Comparison of ENCODE assay signal across 19 mouse cellular contexts in genomic region chr3:46054792-46055191, GRCm38 (mm10).
A peak's percentile ranks its signal among the peaks of the same experiment; 100 is the strongest.
DNase-seq lines count a peak whose midpoint lies in the region; ATAC-seq and TF ChIP-seq lines count a peak whose summit lies in the region.
"Had no signal": no experiment of that assay in that cellular context is flagged by ENCODE, and none has a peak within 500 bp of the region (broad histone marks: within the 10 kb centered on the region; RNA-seq: fewer than 3 reads in every experiment).

No protein-coding gene starts in this region.

- no peaks in the 10 kb centered on the region for H3K27me3 ChIP-seq in forebrain, embryonic 15.5 days
- H3K27me3 ChIP-seq in forebrain, embryonic 11.5 days (ENCODE audit: control insufficient read depth, insufficient read depth, low read length): no peaks in the 10 kb centered on the region
- no peaks in the 10 kb centered on the region for H3K27me3 ChIP-seq in forebrain, postnatal 0 days (ENCODE audit: insufficient read depth, low read length)
- H3K27me3 ChIP-seq: hindbrain, embryonic 12.5 days; hindbrain, embryonic 15.5 days had no signal

- H3K9ac ChIP-seq in forebrain, embryonic 15.5 days (replicated peaks): no peak overlapping the region
- H3K9ac ChIP-seq in forebrain, embryonic 11.5 days (ENCODE audit: low read length): no peak overlapping the region
- no peak overlapping the region for H3K9ac ChIP-seq in forebrain, postnatal 0 days
- H3K9ac ChIP-seq: hindbrain, embryonic 12.5 days; hindbrain, embryonic 15.5 days had no signal

- no peak for TF ChIP-seq CTCF in brain, embryonic 14.5 days (IDR thresholded peaks at IDR 0.05; ENCODE audit: borderline replicate concordance, extremely low read depth, insufficient read depth, insufficient read length)
- no peak for TF ChIP-seq CTCF in forebrain, postnatal 0 days (IDR thresholded peaks at IDR 0.05; ENCODE audit: low read depth)

- no peaks in the 10 kb centered on the region for H3K36me3 ChIP-seq in forebrain, embryonic 15.5 days
- no peaks in the 10 kb centered on the region for H3K36me3 ChIP-seq in forebrain, embryonic 11.5 days (ENCODE audit: control insufficient read depth, insufficient read depth, low read length)
- H3K36me3 ChIP-seq in forebrain, postnatal 0 days (ENCODE audit: insufficient read depth): no peaks in the 10 kb centered on the region
- H3K36me3 ChIP-seq: hindbrain, embryonic 12.5 days; hindbrain, embryonic 15.5 days had no signal

- H3K4me3 ChIP-seq in forebrain, embryonic 15.5 days: no peak overlapping the region
- H3K4me3 ChIP-seq in forebrain, embryonic 11.5 days (ENCODE audit: low read depth, low read length): no peak overlapping the region
- H3K4me3 ChIP-seq in forebrain, postnatal 0 days (ENCODE audit: low read depth, low read length): no peak overlapping the region
- H3K4me3 ChIP-seq: gastrocnemius, adult 2 months; hindbrain, embryonic 12.5 days; hindbrain, embryonic 15.5 days had no signal

- peak; percentile 57; the same call in 1 of the 2 replicates for ATAC-seq in forebrain, embryonic 15.5 days (replicated peaks)
- ATAC-seq in forebrain, embryonic 11.5 days (replicated peaks; ENCODE audit: low FRiP score): no peak
- ATAC-seq in forebrain, postnatal 0 days: peak; percentile 36; the same call in 1 of the 2 replicates
- ATAC-seq: CD4-positive, CD25-positive, alpha-beta regulatory T cell, adult 4 months; intestine, postnatal 0 days had no signal

- no peak overlapping the region for H3K4me2 ChIP-seq in forebrain, embryonic 15.5 days (replicated peaks)
- H3K4me2 ChIP-seq in forebrain, embryonic 11.5 days (ENCODE audit: low read depth, low read length, severe bottlenecking): no peak overlapping the region
- H3K4me2 ChIP-seq in forebrain, postnatal 0 days (ENCODE audit: low read depth): no peak overlapping the region
- H3K4me2 ChIP-seq: heart, embryonic 11.5 days; hindbrain, embryonic 12.5 days; hindbrain, embryonic 15.5 days had no signal

- DNase-seq in forebrain, embryonic 11.5 days (ENCODE audit: low spot score): no peak
- DNase-seq in brain, embryonic 14.5 days (ENCODE audit: low read depth): peak; percentile 73
- peak; percentile 9 for DNase-seq in forebrain, postnatal 0 days
- no peak for DNase-seq in spleen, postnatal 4 days (ENCODE audit: low spot score in 2 of 2)
- DNase-seq in lung, postnatal 14 days: no peak
- DNase-seq: adrenal gland, adult 2 months; adrenal gland, postnatal 14 days; cerebellum, adult 18-20 months; cerebellum, adult 9-10 months; cerebellum, postnatal 14 days; gastrocnemius, adult 2 months; gastrocnemius, postnatal 14 days; heart, adult 11 months had no signal

- TF ChIP-seq POLR2A in brain, embryonic 14.5 days (IDR thresholded peaks at IDR 0.05; ENCODE audit: borderline replicate concordance, extremely low read depth, insufficient read depth, insufficient read length, poor library complexity, severe bottlenecking): no peak

- 62% methylated on average over 1 of the region's 1 CpGs for WGBS in forebrain, embryonic 15.5 days
- WGBS in forebrain, embryonic 11.5 days: 68% methylated on average over 1 of the region's 1 CpGs
- 56% methylated on average over 1 of the region's 1 CpGs for WGBS in forebrain, postnatal 0 days

- H3K27ac ChIP-seq in forebrain, embryonic 15.5 days (replicated peaks): no peak overlapping the region
- no peak overlapping the region for H3K27ac ChIP-seq in forebrain, embryonic 11.5 days (ENCODE audit: low read depth, low read length)
- H3K27ac ChIP-seq in forebrain, postnatal 0 days (ENCODE audit: low read depth, low read length): no peak overlapping the region
- H3K27ac ChIP-seq: gastrocnemius, adult 2 months; hindbrain, embryonic 12.5 days; hindbrain, embryonic 15.5 days had no signal

- no peaks in the 10 kb centered on the region for H3K9me3 ChIP-seq in forebrain, embryonic 15.5 days
- no peaks in the 10 kb centered on the region for H3K9me3 ChIP-seq in forebrain, embryonic 11.5 days (ENCODE audit: control insufficient read depth, low read length)
- H3K9me3 ChIP-seq in forebrain, postnatal 0 days (ENCODE audit: low read length): no peaks in the 10 kb centered on the region
- H3K9me3 ChIP-seq: hindbrain, embryonic 12.5 days; hindbrain, embryonic 15.5 days had no signal

- no peaks in the 10 kb centered on the region for H3K4me1 ChIP-seq in forebrain, embryonic 15.5 days
- no peaks in the 10 kb centered on the region for H3K4me1 ChIP-seq in forebrain, embryonic 11.5 days (replicated peaks; ENCODE audit: control insufficient read depth, insufficient read depth, low read length)
- H3K4me1 ChIP-seq in forebrain, postnatal 0 days (ENCODE audit: insufficient read depth): no peaks in the 10 kb centered on the region
- H3K4me1 ChIP-seq: hindbrain, embryonic 12.5 days; hindbrain, embryonic 15.5 days had no signal

Comparison
In these comparisons a context has a peak if more than half of its experiments do, and no peak if none do; other contexts are left out.
1. DNase-seq: peak in brain, embryonic 14.5 days (single experiment) and forebrain, postnatal 0 days (single experiment); none in forebrain, embryonic 11.5 days (single experiment), spleen, postnatal 4 days (0 of 2) and lung, postnatal 14 days (single experiment).